Mouse (Mus musculus): ENCODE measurements around the gene Zfp598.
"Not testable (repeated sequence)": the region's sequence is repeated elsewhere in the genome, so short reads cannot be mapped to it uniquely, and the experiment has no call there.

Zfp598 gene

GRCm38 (mm10) chr17:24689251-24690081 lies 20.0 kb downstream of the Zfp598 start, which contains the start of gene Syngr3:
Gene Syngr3 (minus strand): TSS chr17:24689955.
- no peak for DNase-seq

- no peak for DNase-seq
These were observed 22.9 kb downstream of the Zfp598 start for GRCm38 (mm10) chr17:24692385-24692784.

- DNase-seq: peak; percentile 44 to 49
These were observed 26.0 kb downstream of the Zfp598 start for GRCm38 (mm10) chr17:24695326-24696010.

GRCm38 (mm10) chr17:24696011-24696697 lies 26.7 kb downstream of the Zfp598 start, which contains the start of the genes Gfer and Noxo1:
Gene Gfer (minus strand): TSS chr17:24696156.
Gene Noxo1 (plus strand): TSS chr17:24696234.
- peak; percentile 83 to 85 for DNase-seq

- DNase-seq: no peak
These were observed 28.5 kb downstream of the Zfp598 start for GRCm38 (mm10) chr17:24697985-24698384.

GRCm38 (mm10) chr17:24698715-24699114 lies 29.2 kb downstream of the Zfp598 start:
- DNase-seq: no peak

- DNase-seq: no peak
These were observed 30.0 kb downstream of the Zfp598 start for GRCm38 (mm10) chr17:24699473-24699872.

GRCm38 (mm10) chr17:24701251-24701650 lies 31.8 kb downstream of the Zfp598 start:
- no peak for DNase-seq

GRCm38 (mm10) chr17:24705821-24706220 lies 36.3 kb downstream of the Zfp598 start:
- DNase-seq: no peak

GRCm38 (mm10) chr17:24706982-24707800 lies 37.7 kb downstream of the Zfp598 start, which contains the start of gene Tbl3:
Gene Tbl3 (minus strand): TSS chr17:24707660.
- peak; percentile 88 to 94 for DNase-seq

GRCm38 (mm10) chr17:24707801-24708425 lies 38.4 kb downstream of the Zfp598 start:
- no peak for DNase-seq

GRCm38 (mm10) chr17:24708646-24709045 lies 39.2 kb downstream of the Zfp598 start:
- DNase-seq: no peak

- no peak for DNase-seq
These were observed 46.1 kb downstream of the Zfp598 start for GRCm38 (mm10) chr17:24715556-24715955.

- DNase-seq: no peak
These were observed 46.7 kb downstream of the Zfp598 start for GRCm38 (mm10) chr17:24716166-24716682.

GRCm38 (mm10) chr17:24717943-24718342 lies 48.5 kb downstream of the Zfp598 start, which contains the start of the genes Rnf151 and Rps2:
Gene Rnf151 (minus strand): TSS chr17:24718063.
Gene Rps2 (plus strand): TSS chr17:24718116.
- DNase-seq: no peak

- not testable (repeated sequence) for DNase-seq
These were observed 49.5 kb downstream of the Zfp598 start for GRCm38 (mm10) chr17:24718938-24719337.

- DNase-seq: peak; percentile 98 to 99
These were observed 50.2 kb downstream of the Zfp598 start for GRCm38 (mm10) chr17:24719494-24720222.

- not testable (repeated sequence) for DNase-seq
These were observed 51.1 kb downstream of the Zfp598 start for GRCm38 (mm10) chr17:24720616-24721015.

- not testable (repeated sequence) for DNase-seq
These were observed 52.0 kb downstream of the Zfp598 start for GRCm38 (mm10) chr17:24721383-24721955.

Measured in kidney, adult 8-10 months (tissue).